Mouse (Mus musculus): ENCODE results near the gene Il5. TPM values are rescaled to one million over a fixed set of nuclear protein-coding genes. Genes with fewer than 3 reads are reported as not detected.

Gene Il5
- polyA plus RNA-seq, 1 experiment from 2014 or later = not detected

- H3K4me3 ChIP-seq = peak overlapping the region; percentile 29
- H3K27ac ChIP-seq (replicated peaks) = peak overlapping the region; percentile 21; the same call in 1 of the 2 replicates
- no peaks in the 10 kb centered on the region for H3K9me3 ChIP-seq
- peak; percentile 14; the same call in 1 of the 2 replicates for ATAC-seq (ENCODE audit: low FRiP score, low read depth)
- H3K4me1 ChIP-seq (replicated peaks) = peaks cover 38% of the 10 kb centered on the region
- WGBS = 9% methylated on average over 23 of the region's 23 CpGs
- H3K4me2 ChIP-seq = peak overlapping the region; percentile 68
- H3K9ac ChIP-seq = no peak overlapping the region
- H3K27me3 ChIP-seq = peaks cover 55% of the 10 kb centered on the region
- no peaks in the 10 kb centered on the region for H3K36me3 ChIP-seq
These were observed 42.4 kb downstream of the Il5 start for GRCm38 (mm10) chr11:53762827-53763495.

GRCm38 (mm10) chr11:53763496-53764140, 43.0 kb downstream of the Il5 start:
- Histone ChIP-seq H3K9me3 (no peaks in the 10 kb centered on the region), H3K4me3 (peak overlapping the region; percentile 29), H3K36me3 (no peaks in the 10 kb centered on the region), H3K4me2 (peak overlapping the region; percentile 68), H3K27ac (replicated peaks) (peak overlapping the region; percentile 52), H3K9ac (peak overlapping the region; percentile 20), H3K27me3 (peaks cover 51% of the 10 kb centered on the region), H3K4me1 (replicated peaks) (peaks cover 38% of the 10 kb centered on the region)
- ATAC-seq (ENCODE audit: low FRiP score, low read depth) = peak; percentile 70
- 2% methylated on average over 31 of the region's 33 CpGs for WGBS

GRCm38 (mm10) chr11:53764581-53764980, 44.0 kb downstream of the Il5 start:
- Histone ChIP-seq H3K4me1 (replicated peaks) (peaks cover 34% of the 10 kb centered on the region), H3K4me2 (no peak overlapping the region), H3K36me3 (no peaks in the 10 kb centered on the region), H3K9ac (no peak overlapping the region), H3K9me3 (no peaks in the 10 kb centered on the region), H3K27ac (replicated peaks) (no peak overlapping the region), H3K27me3 (peaks cover 51% of the 10 kb centered on the region), H3K4me3 (no peak overlapping the region)
- 44% methylated on average over 5 of the region's 5 CpGs for WGBS
- no peak for ATAC-seq (ENCODE audit: low FRiP score, low read depth)

- Histone ChIP-seq H3K9me3 (no peaks in the 10 kb centered on the region), H3K27ac (replicated peaks) (no peak overlapping the region), H3K9ac (no peak overlapping the region), H3K27me3 (peaks cover 21% of the 10 kb centered on the region), H3K4me3 (no peak overlapping the region), H3K4me2 (no peak overlapping the region), H3K4me1 (replicated peaks) (peaks cover 17% of the 10 kb centered on the region), H3K36me3 (no peaks in the 10 kb centered on the region)
- ATAC-seq (ENCODE audit: low FRiP score, low read depth) = no peak
- 76% methylated on average over 13 of the region's 13 CpGs for WGBS
These were observed 48.0 kb downstream of the Il5 start for GRCm38 (mm10) chr11:53768422-53769184.

GRCm38 (mm10) chr11:53769185-53769576, 48.6 kb downstream of the Il5 start:
- peak overlapping the region; percentile 70 for H3K4me3 ChIP-seq
- no peaks in the 10 kb centered on the region for H3K9me3 ChIP-seq
- H3K9ac ChIP-seq = no peak overlapping the region
- peak overlapping the region; percentile 97 for H3K4me2 ChIP-seq
- no peaks in the 10 kb centered on the region for H3K36me3 ChIP-seq
- ATAC-seq (ENCODE audit: low FRiP score, low read depth) = no peak
- H3K27me3 ChIP-seq = peaks cover 20% of the 10 kb centered on the region
- no peak overlapping the region for H3K27ac ChIP-seq (replicated peaks)
- H3K4me1 ChIP-seq (replicated peaks) = peaks cover 12% of the 10 kb centered on the region
- WGBS = 64% methylated on average over 12 of the region's 12 CpGs

- H3K4me3 ChIP-seq = peak within 1 kb of the TSS; percentile 70
- peak; percentile 93 for ATAC-seq (ENCODE audit: low FRiP score, low read depth)
- H3K36me3 ChIP-seq = no peaks in the 10 kb centered on the region
- peaks cover 12% of the 10 kb centered on the region for H3K4me1 ChIP-seq (replicated peaks)
- no peaks in the 10 kb centered on the region for H3K9me3 ChIP-seq
- H3K4me2 ChIP-seq = peak within 1 kb of the TSS; percentile 97
- peak within 1 kb of the TSS; percentile 57 for H3K9ac ChIP-seq
- peaks cover 20% of the 10 kb centered on the region for H3K27me3 ChIP-seq
- under 1% methylated on average over 40 of the region's 40 CpGs for WGBS
- peak within 1 kb of the TSS; percentile 10; the same call in 1 of the 2 replicates for H3K27ac ChIP-seq (replicated peaks)
These were observed 49.1 kb downstream of the Il5 start, which contains the start of gene Irf1 for GRCm38 (mm10) chr11:53769760-53770124. Gene Irf1 (plus strand): TSS chr11:53770014.

GRCm38 (mm10) chr11:53770125-53770791, 49.7 kb downstream of the Il5 start:
- H3K27ac ChIP-seq (replicated peaks) = peak overlapping the region; percentile 10; the same call in 1 of the 2 replicates
- H3K9me3 ChIP-seq = no peaks in the 10 kb centered on the region
- peak overlapping the region; percentile 57 for H3K9ac ChIP-seq
- peak; percentile 75 for ATAC-seq (ENCODE audit: low FRiP score, low read depth)
- peaks cover 12% of the 10 kb centered on the region for H3K4me1 ChIP-seq (replicated peaks)
- under 1% methylated on average over 68 of the region's 75 CpGs for WGBS
- no peaks in the 10 kb centered on the region for H3K36me3 ChIP-seq
- H3K4me2 ChIP-seq = peak overlapping the region; percentile 97
- peaks cover 20% of the 10 kb centered on the region for H3K27me3 ChIP-seq
- H3K4me3 ChIP-seq = peak overlapping the region; percentile 70

GRCm38 (mm10) chr11:53771001-53771744, 50.6 kb downstream of the Il5 start:
- Histone ChIP-seq H3K27ac (replicated peaks) (no peak overlapping the region), H3K9ac (no peak overlapping the region), H3K4me3 (peak overlapping the region; percentile 70; the same call in 1 of the 2 replicates), H3K4me1 (replicated peaks) (peaks cover 12% of the 10 kb centered on the region), H3K4me2 (peak overlapping the region; percentile 97; the same call in 1 of the 2 replicates), H3K36me3 (no peaks in the 10 kb centered on the region), H3K27me3 (peaks cover 20% of the 10 kb centered on the region), H3K9me3 (no peaks in the 10 kb centered on the region)
- 85% methylated on average over 11 of the region's 11 CpGs for WGBS
- no peak for ATAC-seq (ENCODE audit: low FRiP score, low read depth)

- 87% methylated on average over 9 of the region's 9 CpGs for WGBS
- ATAC-seq (ENCODE audit: low FRiP score, low read depth) = no peak
- Histone ChIP-seq H3K36me3 (no peaks in the 10 kb centered on the region), H3K9ac (no peak overlapping the region), H3K4me3 (no peak overlapping the region), H3K9me3 (no peaks in the 10 kb centered on the region), H3K4me1 (replicated peaks) (peaks cover 12% of the 10 kb centered on the region), H3K27me3 (peaks cover 17% of the 10 kb centered on the region), H3K4me2 (no peak overlapping the region), H3K27ac (replicated peaks) (no peak overlapping the region)
These were observed 51.9 kb downstream of the Il5 start for GRCm38 (mm10) chr11:53772536-53772935.

- Histone ChIP-seq H3K27ac (replicated peaks) (no peak within 1 kb of the TSS), H3K4me2 (no peak within 1 kb of the TSS), H3K36me3 (no peaks in the 10 kb centered on the region), H3K9ac (no peak within 1 kb of the TSS), H3K9me3 (no peaks in the 10 kb centered on the region), H3K4me3 (no peak within 1 kb of the TSS), H3K27me3 (peaks cover 17% of the 10 kb centered on the region), H3K4me1 (replicated peaks) (peaks cover 12% of the 10 kb centered on the region)
- no peak for ATAC-seq (ENCODE audit: low FRiP score, low read depth)
- WGBS = 92% methylated on average over 5 of the region's 5 CpGs
These were observed 52.5 kb downstream of the Il5 start, which contains the start of gene Gm17334 for GRCm38 (mm10) chr11:53773087-53773486. Gene Gm17334 (minus strand): TSS chr11:53773187.
